Mouse (Mus musculus): ENCODE measurements at regions not wholly inside any gene's neighbourhood (a gene's known extent, or its start where the extent isn't known, plus 50 kb on each side); places are given as distances from the start of the nearest gene placed in this dataset.

DNA sequence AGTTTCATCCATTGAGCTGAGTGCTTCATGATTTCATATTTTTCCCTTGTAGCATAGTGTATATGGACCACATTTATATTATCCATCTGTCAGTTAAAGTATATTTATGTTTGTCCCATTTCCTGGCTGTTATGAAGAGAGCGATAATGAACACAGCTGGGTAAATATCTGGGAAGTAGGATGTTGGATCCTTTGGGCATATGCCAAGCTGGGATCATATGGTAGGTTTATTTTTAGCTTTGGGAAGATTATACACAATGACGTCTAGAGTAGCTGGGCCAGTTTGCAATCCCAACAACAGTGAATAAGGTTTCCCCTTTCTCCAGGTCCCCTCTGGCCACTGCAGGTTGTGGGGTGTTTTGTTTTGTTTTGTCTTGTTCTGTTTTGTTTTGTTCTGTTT, 164.5 kb downstream of the Gm765 start:
- DNase-seq (ENCODE audit: low spot score): no peak

DNA sequence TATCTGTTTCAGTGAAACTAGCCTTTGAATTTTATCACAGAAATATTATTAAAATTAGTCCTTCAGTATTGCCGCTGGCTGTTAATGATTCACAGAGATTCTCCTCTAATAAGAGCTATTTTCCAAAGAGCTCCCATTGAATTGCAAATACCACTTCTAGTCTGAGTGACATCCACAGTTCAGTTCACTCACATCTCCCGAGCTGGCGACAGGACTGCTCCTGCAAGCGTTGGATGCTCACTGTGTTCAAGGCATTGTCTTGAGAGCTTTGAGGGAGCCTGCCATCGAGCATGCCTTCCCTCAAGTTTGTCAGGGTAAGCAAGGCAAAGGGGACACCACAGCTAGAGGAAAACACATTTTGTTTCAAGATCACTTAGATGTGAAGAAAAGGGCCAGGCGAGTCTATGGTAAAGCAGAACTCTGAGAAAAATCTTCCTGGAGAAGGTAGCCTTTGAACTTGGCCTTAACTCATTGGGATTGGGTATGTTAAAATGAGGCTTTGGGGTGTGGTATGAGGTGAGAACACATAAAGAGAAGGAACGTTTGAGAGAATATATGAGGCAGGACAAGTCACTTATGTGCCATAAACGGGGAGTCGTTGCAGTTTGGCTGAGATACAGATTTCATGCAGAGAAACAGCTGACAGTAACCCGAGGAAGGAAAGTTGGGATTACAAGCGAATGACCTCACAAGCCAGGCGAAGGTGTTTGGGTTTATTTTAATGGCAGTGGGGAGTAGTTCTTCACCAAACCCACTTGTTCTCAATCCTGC, 193.3 kb downstream of the Gm765 start:
- DNase-seq (ENCODE audit: low spot score): no peak

DNA sequence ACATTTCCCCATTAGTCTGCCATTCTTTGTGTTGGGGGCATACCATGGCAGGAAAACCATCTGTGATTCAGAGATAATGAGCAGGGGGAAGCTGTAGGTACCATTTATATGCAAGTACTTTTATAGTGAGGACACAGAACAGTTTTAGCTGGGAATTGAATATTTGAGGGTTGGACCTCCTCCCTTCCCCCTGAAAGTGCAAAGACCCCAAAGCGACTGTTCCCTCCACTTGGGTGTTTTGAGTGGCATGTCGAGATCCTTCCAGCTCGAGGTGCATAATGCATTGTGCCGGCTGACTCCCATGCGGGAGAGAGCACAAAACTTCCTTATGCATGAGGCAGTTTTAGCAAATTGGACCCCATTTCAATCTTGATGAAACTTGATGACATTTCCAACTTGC, 194.7 kb downstream of the Gm765 start:
- DNase-seq (ENCODE audit: low spot score): no peak

DNA sequence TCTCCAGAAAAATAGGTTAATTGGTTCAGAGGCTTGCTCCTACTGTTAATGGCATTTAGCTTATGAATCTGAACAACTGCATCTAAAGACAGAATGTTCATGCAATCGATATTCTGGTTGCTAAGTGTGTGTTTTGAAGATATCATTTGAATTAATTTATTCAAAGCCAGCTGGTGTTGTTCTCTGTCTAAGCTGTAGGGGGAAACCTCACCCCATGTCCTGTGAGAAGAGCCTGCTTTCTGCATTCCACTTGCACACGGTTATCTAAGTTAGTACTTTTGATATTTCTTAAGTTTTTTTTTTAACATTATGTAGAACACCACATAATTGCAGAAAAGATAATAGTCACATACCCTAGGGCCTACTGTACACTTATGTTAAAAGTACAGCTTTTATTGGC, 209.6 kb downstream of the Gm765 start:
- DNase-seq (ENCODE audit: low spot score): peak; percentile 22

DNA sequence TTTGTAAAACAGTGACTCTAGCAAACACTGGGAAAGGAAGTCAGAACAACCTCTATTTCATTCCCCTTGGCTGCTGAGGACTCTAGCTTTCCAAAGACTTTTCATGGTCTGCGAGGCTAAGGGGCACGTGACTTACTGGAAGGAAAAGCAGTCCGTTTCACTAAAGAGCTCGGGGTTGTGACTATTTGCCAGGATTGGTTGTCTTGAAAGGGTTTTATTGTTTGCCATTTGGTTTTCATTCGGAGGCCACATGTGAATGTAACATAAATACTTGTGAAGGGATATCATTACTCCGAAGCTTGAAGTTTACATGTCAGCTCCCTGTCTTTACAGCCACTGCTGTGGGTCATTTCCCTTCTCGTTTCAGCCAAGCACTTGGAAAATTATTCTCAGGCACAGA, 217.1 kb downstream of the Gm765 start:
- DNase-seq (ENCODE audit: low spot score): no peak

DNA sequence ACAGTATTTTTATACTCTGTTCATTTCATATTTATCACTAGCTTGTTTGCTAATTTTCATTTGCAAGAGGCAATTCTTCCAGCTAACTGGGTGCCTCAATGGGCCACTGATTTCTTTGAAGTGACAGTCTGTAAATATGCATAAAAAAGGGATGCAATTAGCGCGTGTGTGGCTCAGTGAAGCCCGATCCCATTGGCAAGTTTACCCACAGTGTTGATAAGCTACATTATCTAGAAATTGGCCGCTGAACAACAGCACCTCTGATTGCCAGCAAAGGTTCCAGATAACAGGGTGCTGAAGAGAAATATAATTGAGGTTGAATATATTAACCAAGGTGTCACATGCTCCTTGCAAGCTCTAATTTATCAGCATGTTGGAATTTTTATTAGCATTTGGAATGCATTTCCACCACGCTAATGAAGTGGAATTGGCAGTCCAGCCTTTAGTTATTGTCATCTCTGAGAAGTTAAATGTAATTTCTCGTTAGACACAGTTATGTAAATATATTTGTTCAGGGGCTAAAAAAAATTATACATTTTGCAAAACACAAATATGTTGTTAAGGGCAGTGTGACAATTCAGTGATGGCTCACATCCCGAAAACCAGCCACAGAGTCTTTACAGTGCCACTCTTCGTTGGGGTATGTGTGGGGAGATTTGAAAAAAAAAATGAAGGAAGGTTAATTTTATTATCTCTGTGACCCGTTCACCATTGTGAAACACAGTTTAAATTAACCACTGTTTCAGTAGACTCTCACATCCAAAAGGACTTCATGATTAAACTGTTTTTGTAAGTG, 224.0 kb downstream of the Gm765 start:
- no peak for DNase-seq (ENCODE audit: low spot score)

DNA sequence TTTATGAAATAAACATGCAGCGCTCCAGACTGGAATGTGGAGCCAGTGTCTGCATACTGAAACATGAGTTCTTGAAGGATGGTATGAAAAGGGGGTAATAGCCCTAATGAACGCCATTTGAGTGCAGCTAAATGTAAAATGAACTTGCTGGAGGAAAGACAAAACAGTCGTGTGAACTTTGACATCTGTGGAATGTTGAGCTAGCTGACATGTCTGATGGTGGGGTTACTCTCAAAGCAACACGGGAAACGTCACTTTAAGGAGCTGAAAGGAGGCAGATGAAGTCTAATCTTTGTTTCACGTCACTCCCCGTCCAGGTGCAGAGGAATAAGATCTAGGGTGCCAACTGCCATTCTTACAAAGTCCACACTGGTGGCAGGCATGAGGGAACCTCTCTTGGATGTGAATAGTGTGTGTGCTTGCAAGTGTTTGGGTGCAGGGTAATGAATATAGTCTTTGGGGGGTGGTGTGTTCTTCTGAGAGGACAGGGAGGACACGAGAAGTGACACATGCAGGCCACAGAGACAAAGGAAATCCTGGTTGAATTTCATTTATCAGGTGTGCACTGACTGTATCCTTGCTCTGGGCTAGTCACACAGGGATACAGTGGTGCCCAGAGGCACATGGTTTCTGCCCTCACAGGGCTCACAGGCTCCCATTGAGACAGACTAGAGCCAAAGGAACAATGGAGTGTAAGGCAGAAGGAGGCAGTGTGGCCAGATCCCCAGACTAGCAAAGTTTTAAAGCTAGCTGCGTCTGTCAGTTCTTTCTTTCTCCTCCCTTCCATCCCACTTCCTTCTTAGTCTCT, 228.0 kb downstream of the Gm765 start:
- no peak for DNase-seq (ENCODE audit: low spot score)

DNA sequence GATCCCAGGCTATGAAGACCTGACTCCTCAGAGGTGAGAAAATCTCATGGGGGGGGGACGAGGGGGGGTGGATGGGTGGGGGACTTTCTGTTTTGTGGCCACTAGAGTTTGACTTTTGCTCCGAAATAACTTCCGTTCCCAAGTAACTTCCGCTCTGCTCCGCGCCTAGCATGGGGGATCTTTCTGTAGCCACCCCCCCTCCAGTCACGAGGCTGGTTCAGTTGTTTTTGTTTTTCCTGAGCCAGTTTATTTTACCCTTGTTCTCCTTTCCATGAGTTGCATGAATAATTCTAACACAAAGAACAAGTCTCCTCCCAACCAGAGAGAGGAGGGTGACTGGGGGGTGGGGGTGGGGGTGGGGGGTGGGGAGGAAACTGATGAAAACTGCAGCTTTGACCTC, 228.8 kb downstream of the Gm765 start:
- DNase-seq (ENCODE audit: low spot score): no peak

DNA sequence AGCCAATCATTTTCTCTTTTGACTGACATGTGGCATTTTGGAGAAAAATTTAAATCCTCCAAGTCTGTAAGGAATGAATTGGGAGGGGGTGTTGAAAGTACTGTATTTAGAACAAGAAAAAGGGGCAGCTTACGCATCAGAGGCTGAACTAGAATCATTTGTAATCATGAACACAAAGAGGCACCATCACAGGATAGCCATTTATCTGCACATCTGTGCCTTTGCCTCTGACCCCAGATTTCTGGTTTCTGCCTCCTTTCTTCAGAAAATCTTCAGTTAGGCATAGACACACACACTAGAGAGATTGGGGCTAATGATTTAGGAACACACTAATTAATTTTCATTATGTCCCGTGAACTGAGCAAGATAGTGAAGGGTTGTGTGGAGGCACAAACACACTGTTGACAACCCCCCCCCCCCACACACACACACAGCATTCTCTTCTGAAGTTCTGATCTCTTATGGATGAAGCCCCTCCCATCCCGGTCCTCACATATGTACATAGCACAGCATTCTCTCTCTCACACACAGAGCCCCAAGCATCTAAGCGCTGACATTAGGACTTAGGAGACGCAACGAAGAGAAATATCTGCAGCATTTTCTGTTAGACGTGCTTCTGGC, 229.9 kb downstream of the Gm765 start:
- no peak for DNase-seq (ENCODE audit: low spot score)

DNA sequence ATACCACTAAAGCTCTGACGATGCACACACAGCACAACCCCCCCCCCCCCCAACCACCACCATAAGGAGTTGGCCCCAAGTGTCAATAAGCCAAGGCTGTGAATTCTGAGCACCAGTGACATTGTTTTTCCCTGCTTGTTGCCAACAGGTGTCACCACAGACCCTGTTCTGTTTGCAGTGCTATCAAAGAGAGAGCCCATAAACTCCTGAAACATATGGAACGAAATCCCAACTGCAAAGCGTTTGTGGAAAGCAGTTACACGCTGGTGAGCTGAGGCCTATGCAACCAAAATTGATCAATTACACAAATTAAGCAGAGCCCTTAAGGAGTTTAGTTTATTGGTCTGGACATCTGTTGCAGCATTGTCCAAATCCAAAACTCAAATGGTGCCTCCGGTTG, 235.4 kb downstream of the Gm765 start:
- DNase-seq (ENCODE audit: low spot score): no peak

DNA sequence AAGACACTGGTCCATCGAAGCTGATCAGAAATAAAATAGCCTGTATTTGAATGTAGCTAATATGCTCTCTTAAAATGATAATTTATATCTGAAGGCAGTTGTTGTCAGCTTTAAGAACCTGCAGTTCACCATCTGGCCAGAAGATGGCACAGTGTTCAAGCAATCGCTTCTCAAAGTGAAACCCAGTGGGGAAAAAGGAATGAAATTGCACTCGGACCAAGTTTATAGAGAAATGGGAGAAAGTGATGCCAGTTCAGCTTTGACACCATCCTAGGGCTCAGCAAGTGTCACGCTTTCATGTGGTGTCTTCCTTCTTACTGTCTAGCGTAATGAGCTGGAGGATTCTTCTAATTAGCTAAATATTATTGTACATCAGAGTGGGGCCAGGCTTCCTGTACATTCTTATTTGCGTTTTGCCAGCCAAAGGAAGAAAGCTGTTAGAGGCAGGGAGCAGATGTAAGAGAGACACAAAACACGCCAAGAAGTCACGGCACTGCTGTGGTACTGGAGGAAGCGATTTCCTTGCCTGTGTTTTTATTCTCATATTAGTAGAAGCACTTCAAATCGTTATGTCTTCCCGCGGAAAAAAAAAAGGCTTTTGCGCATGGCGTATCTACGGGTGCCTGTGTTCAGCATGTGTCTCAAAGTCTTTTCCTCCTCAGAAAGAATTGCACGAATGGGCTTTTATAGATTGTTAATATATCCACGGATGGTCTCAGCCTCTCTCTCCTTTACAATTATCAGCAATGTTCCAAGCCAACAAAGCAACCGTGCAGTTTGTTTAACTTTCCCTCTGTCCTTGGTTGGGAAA, 237.1 kb downstream of the Gm765 start:
- DNase-seq (ENCODE audit: low spot score): peak; percentile 82

DNA sequence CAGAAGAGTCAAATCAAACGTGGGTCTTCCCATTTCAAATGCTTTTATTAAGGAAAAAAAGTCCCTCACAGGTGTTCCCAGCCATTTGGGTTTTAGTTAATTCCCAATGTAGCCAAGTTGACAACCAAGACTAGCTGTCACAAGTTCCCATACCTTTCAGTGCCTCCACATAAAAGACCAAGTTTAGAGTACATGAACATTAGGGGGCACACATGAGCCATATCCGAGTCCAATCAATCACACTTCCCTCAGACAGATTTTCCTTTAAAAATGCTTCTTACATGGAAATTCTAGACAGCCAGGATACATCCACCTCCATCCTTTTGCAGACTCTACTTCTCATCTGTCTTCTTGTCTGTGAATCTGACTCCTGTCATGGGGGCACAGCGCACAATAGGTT, 238.1 kb downstream of the Gm765 start:
- DNase-seq (ENCODE audit: low spot score): no peak

DNA sequence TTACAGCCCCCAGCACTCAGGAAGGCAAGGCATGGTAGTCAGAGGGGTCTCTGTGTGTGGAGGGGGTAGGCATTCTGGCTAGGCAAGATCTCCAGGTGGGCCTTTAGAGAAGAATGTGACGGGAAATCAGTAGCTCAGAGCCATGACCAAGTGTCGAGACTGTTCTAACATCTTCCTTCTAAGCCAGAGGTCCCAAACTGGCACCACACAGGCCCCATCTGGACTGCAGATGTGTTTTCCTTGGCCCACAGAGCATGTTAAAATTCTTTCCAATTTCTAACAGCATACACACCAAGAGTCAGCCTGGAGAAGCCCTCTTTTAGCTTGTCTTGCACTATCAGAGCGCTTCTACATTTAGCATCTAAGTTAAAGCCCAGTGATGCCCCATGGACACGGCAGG, 241.5 kb downstream of the Gm765 start:
- DNase-seq (ENCODE audit: low spot score): no peak

DNA sequence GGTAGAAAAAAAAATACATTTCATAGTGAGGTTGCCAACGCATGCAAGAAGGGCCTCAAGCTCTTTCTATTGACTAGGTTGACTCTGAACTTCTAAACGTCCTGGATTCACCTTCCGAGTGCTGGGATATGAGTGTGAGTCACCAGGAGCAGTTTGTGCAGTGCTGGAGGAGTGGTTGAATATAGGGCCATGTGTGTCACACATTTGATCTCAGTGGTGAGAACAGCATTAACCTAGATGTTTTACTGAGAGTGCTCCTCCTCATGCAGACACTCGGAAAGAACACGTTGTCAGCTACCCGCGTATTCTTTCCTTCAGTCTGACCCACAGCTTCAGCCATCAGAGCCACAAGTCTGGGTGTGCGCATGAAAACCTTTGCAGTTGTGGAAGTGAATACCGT, 243.4 kb downstream of the Gm765 start:
- no peak for DNase-seq (ENCODE audit: low spot score)

DNA sequence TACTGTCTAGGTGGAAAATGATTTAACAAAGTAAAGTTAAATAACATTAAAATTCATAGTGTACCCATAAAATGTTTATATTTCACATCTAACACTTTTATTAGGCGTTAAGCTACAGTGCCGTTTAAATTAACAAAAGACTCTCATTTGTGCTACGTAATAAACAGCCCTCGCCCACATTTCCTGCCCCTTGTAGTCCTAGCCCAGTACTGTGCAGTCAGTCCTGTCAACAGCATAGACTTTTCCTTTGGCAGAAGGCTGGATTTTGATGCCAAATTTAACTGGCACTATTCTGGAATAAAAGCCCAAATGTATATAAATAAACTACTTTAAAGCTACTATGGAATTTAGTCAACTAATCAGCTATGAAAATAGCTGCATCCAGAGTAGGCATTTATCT, 247.3 kb downstream of the Gm765 start:
- DNase-seq (ENCODE audit: low spot score): no peak

DNA sequence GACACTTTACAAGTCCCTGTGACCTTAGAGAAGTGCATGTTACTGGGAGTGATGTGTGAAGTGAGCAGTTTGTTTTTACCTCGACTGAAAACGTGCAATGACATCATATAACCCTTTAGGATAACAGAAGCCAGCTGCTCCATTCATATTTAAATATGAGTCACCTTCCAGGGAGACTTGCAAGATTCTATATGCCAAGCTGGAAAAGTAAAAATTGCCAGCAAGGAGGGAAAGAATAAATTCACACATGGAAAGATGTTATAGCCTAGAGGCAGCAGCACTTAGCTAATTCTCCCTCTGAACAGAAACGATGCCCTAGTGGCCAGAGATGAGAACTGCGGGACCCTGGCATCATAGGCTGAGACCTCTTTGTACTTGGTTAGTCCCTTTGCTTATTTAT, 253.4 kb downstream of the Gm765 start:
- DNase-seq (ENCODE audit: low spot score): peak; percentile 27

DNA sequence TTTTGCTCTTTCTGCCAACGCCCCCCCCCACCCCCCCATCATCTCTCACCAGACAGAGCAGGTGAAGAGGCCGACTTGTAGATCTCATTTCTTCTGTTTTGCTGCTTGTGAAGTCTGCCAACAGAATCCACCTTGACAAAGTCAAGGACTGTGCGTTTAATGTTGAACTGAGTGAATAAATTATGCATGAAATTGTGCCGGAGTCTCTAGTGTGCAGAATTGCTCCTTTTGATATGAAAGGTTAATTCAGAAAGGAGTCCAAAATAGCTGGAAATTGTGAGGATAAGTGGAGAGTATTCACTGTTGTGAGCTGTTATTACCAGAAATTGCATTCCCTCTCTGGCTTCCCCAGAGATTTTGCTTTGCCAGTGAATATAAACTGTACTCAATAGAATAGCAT, 262.5 kb downstream of the Gm765 start:
- DNase-seq (ENCODE audit: low spot score): no peak

Data from urinary bladder, postnatal 14 days (tissue).